Mouse (Mus musculus) forebrain, embryonic 11.5 days (tissue): ENCODE data around the gene St6galnac5. TPM values are rescaled to one million over a fixed set of nuclear protein-coding genes. Genes with fewer than 3 reads are reported as not detected.
A peak's percentile ranks its signal among the peaks of the same experiment; 100 is the strongest.

Source experiments
- ATAC-seq: fragments of 200-750 bp; cut with Nextera tagmentation; replicated peaks from 2 replicates; pipeline ENCODE4 v1.8.0; 2017; ENCODE audit warnings: moderate TSS enrichment; ENCODE audit not compliant: low FRiP score
- DNase-seq: peaks from one replicate; pipeline ENCODE4 v3.0.0-alpha.2; 2017; ENCODE audit warnings: low spot score
- H3K27ac ChIP-seq: fragments of 300-500 bp; sonication (generic); 2 replicates; pipeline ENCODE4 v1.5.1; 2014; ENCODE audit warnings: low read depth, low read length
- H3K27me3 ChIP-seq: fragments of 300-500 bp; sonication (generic); 2 replicates; pipeline ENCODE4 v1.6.1; 2014; ENCODE audit warnings: mild to moderate bottlenecking, low read length, mixed read lengths; ENCODE audit not compliant: control insufficient read depth, insufficient read depth
- H3K36me3 ChIP-seq: fragments of 300-500 bp; sonication (generic); 2 replicates; pipeline ENCODE4 v1.6.1; 2014; ENCODE audit warnings: mild to moderate bottlenecking, low read length, moderate library complexity, mixed read lengths; ENCODE audit not compliant: control insufficient read depth, insufficient read depth
- H3K4me1 ChIP-seq: fragments of 300-500 bp; sonication (generic); replicated peaks from 2 replicates; pipeline ENCODE4 v1.6.1; 2014; ENCODE audit warnings: low read length, mixed read lengths; ENCODE audit not compliant: control insufficient read depth, insufficient read depth
- H3K4me2 ChIP-seq: fragments of 300-500 bp; sonication (generic); 2 replicates; pipeline ENCODE4 v1.6.1; 2014; ENCODE audit warnings: low read depth, mild to moderate bottlenecking, low read length, moderate library complexity, mixed read lengths; ENCODE audit not compliant: severe bottlenecking
- H3K4me3 ChIP-seq: fragments of 300-500 bp; sonication (generic); 2 replicates; pipeline ENCODE4 v1.5.1; 2014; ENCODE audit warnings: low read depth, low read length
- H3K9ac ChIP-seq: fragments of 300-500 bp; sonication (generic); 2 replicates; pipeline ENCODE4 v1.6.1; 2014; ENCODE audit warnings: low read length
- H3K9me3 ChIP-seq: fragments of 300-500 bp; sonication (generic); 2 replicates; pipeline ENCODE4 v1.6.1; 2016; ENCODE audit warnings: low read length, mixed read lengths; ENCODE audit not compliant: control insufficient read depth
- WGBS: fragments of 180-500 bp; shearing (Covaris S2); extraction: QIAGEN DNeasy Blood & Tissue Kit; methylation state at CpG from one replicate; pipeline ENCODE4 v1.1.7; 2014; 5-methylcytosine and 5-hydroxymethylcytosine counted together
- polyA plus RNA-seq: library from polyadenylated mRNA; unstranded; fragments of >200 nt; fragmentation: Nextera tagmentation; extraction: Ambion mirVana; gene quantifications from 2 replicates; pipeline ENCODE4 v1.2.1, GENCODE M21; 2014

Gene St6galnac5
- polyA plus RNA-seq, 1 experiment from 2014 or later, result 0.69 TPM

DNA sequence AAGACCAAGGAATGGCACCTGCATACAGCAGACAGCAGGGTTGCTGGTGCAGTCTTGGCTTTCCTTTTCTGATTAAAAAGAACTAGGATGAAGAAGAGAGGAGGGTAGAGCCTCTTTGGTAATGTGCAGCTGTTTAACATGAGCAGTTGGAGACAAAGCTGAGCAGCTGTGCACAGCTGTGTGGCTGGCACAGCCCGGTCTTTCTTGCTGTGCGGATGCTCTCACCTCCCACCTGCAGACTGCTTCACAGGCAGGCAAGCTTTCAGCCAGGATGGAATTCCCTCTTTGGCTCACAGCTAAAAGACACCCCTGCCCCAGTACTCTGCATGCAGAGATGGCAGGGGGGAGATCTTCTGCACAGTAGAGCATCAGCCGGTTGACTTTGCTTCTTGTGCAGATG lies 37.3 kb downstream of the St6galnac5 start:
- no peak overlapping the region for H3K4me2 ChIP-seq
- H3K4me3 ChIP-seq, result no peak overlapping the region
- no peak overlapping the region for H3K27ac ChIP-seq
- no peak for DNase-seq
- 79% methylated on average over 3 of the region's 3 CpGs for WGBS
- no peaks in the 10 kb centered on the region for H3K4me1 ChIP-seq
- no peaks in the 10 kb centered on the region for H3K36me3 ChIP-seq
- no peak overlapping the region for H3K9ac ChIP-seq
- no peaks in the 10 kb centered on the region for H3K9me3 ChIP-seq
- no peak for ATAC-seq
- H3K27me3 ChIP-seq, result no peaks in the 10 kb centered on the region

- H3K27me3 ChIP-seq, result no peaks in the 10 kb centered on the region
- no peak overlapping the region for H3K4me3 ChIP-seq
- no peaks in the 10 kb centered on the region for H3K36me3 ChIP-seq
- no peak overlapping the region; the same call in 1 of the 2 replicates for H3K9ac ChIP-seq
- DNase-seq (no peak), ATAC-seq (0 out of 2 replicates have a peak, but pooled peaks have one; percentile 63)
- no peak overlapping the region for H3K27ac ChIP-seq
- H3K4me1 ChIP-seq, result no peaks in the 10 kb centered on the region
- WGBS, result 68% methylated on average over 11 of the region's 11 CpGs
- H3K9me3 ChIP-seq, result no peaks in the 10 kb centered on the region
- H3K4me2 ChIP-seq, result no peak overlapping the region
Observed at GRCm38 (mm10) chr3:152942985-152943384, 39.1 kb downstream of the St6galnac5 start.

- H3K4me3 ChIP-seq, result no peak overlapping the region
- H3K27ac ChIP-seq, result no peak overlapping the region
- H3K4me2 ChIP-seq, result no peak overlapping the region
- H3K27me3 ChIP-seq, result no peaks in the 10 kb centered on the region
- ATAC-seq (no peak), DNase-seq (no peak)
- H3K4me1 ChIP-seq, result no peaks in the 10 kb centered on the region
- 89% methylated on average over 5 of the region's 5 CpGs for WGBS
- H3K9me3 ChIP-seq, result no peaks in the 10 kb centered on the region
- H3K36me3 ChIP-seq, result no peaks in the 10 kb centered on the region
- H3K9ac ChIP-seq, result no peak overlapping the region
Observed at GRCm38 (mm10) chr3:152941671-152942070, 40.4 kb downstream of the St6galnac5 start.

DNA sequence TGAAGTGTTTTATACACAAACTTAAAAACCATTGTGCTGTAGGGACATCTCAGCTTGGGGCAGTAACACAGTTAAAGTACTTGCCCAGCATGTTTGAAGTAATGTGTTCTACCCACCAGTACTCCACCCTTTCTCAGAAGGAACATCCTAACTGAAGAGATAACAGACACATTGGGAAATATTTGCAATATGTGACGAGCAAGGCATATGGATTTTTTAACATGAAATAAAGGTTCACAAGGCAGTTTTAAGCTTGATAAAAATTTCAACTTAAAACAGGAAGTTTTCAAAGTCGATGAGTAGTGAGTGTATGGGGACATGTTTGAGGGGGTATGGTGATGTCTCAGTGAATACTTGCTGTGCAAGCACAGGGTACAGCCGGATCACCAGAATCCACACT lies 45.7 kb downstream of the St6galnac5 start:
- no peak overlapping the region for H3K27ac ChIP-seq
- no peak overlapping the region for H3K4me2 ChIP-seq
- 89% methylated on average over 3 of the region's 3 CpGs for WGBS
- no peak overlapping the region for H3K9ac ChIP-seq
- ATAC-seq (no peak), DNase-seq (no peak)
- H3K36me3 ChIP-seq, result no peaks in the 10 kb centered on the region
- H3K27me3 ChIP-seq, result no peaks in the 10 kb centered on the region
- no peaks in the 10 kb centered on the region for H3K4me1 ChIP-seq
- H3K9me3 ChIP-seq, result no peaks in the 10 kb centered on the region
- H3K4me3 ChIP-seq, result no peak overlapping the region

DNA sequence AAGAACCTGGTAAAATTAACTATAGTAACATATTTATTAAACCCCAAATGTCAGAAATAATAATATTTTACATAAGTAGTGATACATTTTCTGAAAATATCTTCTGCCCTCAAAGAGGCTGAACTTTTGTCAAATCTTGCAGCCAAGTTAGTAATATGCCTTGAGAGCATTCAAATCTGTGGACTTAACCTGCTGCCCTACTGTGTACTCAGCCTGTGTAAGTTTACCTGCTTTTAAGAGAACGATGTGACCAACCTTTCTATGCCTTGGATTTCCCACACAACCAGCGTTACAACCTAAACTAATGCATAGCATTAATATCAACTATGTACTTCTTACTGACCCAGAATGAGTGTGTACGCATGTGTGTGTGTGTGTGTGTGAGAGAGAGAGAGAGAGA lies 48.3 kb downstream of the St6galnac5 start:
- Histone ChIP-seq H3K4me2 (no peak overlapping the region), H3K4me3 (no peak overlapping the region), H3K4me1 (no peaks in the 10 kb centered on the region), H3K36me3 (no peaks in the 10 kb centered on the region), H3K9ac (no peak overlapping the region), H3K27ac (no peak overlapping the region), H3K27me3 (no peaks in the 10 kb centered on the region), H3K9me3 (no peaks in the 10 kb centered on the region)
- DNase-seq (no peak), ATAC-seq (no peak)
- 87% methylated on average over 3 of the region's 3 CpGs for WGBS

GRCm38 (mm10) chr3:152932544-152932943 lies 49.5 kb downstream of the St6galnac5 start:
- Histone ChIP-seq H3K27me3 (no peaks in the 10 kb centered on the region), H3K9ac (no peak overlapping the region), H3K4me1 (no peaks in the 10 kb centered on the region), H3K36me3 (no peaks in the 10 kb centered on the region), H3K4me3 (no peak overlapping the region), H3K27ac (no peak overlapping the region), H3K9me3 (no peaks in the 10 kb centered on the region), H3K4me2 (no peak overlapping the region)
- ATAC-seq, result no peak
- DNase-seq, result no peak
- WGBS, result 89% methylated on average over 2 of the region's 2 CpGs

- Histone ChIP-seq H3K27ac (no peak overlapping the region), H3K4me1 (no peaks in the 10 kb centered on the region), H3K27me3 (no peaks in the 10 kb centered on the region), H3K4me3 (no peak overlapping the region), H3K9ac (no peak overlapping the region), H3K36me3 (no peaks in the 10 kb centered on the region), H3K9me3 (no peaks in the 10 kb centered on the region), H3K4me2 (no peak overlapping the region)
- WGBS, result 78% methylated on average over 4 of the region's 4 CpGs
- ATAC-seq (no peak), DNase-seq (no peak)
Observed at GRCm38 (mm10) chr3:152932096-152932495, 50.0 kb downstream of the St6galnac5 start.

- no peak overlapping the region for H3K4me2 ChIP-seq
- no peaks in the 10 kb centered on the region for H3K9me3 ChIP-seq
- H3K4me1 ChIP-seq, result no peaks in the 10 kb centered on the region
- WGBS, result 88% methylated on average over 3 of the region's 3 CpGs
- DNase-seq (no peak), ATAC-seq (no peak)
- H3K36me3 ChIP-seq, result no peaks in the 10 kb centered on the region
- no peak overlapping the region for H3K27ac ChIP-seq
- no peak overlapping the region for H3K9ac ChIP-seq
- no peaks in the 10 kb centered on the region for H3K27me3 ChIP-seq
- no peak overlapping the region for H3K4me3 ChIP-seq
Observed at GRCm38 (mm10) chr3:152931354-152931753, 50.7 kb downstream of the St6galnac5 start.

GRCm38 (mm10) chr3:152929788-152930281 lies 52.2 kb downstream of the St6galnac5 start:
- Histone ChIP-seq H3K4me2 (no peak overlapping the region), H3K9me3 (no peaks in the 10 kb centered on the region), H3K4me1 (no peaks in the 10 kb centered on the region), H3K4me3 (no peak overlapping the region), H3K9ac (no peak overlapping the region), H3K27me3 (no peaks in the 10 kb centered on the region), H3K27ac (no peak overlapping the region), H3K36me3 (no peaks in the 10 kb centered on the region)
- 83% methylated on average over 7 of the region's 7 CpGs for WGBS
- DNase-seq (no peak), ATAC-seq (0 out of 2 replicates have a peak, but pooled peaks have one; percentile 27)
